Mouse (Mus musculus) v-Abl transformed pro-B cells (cell line): ENCODE results near the gene Cxcr5.

ENCODE experiments used
- in situ Hi-C, 2 experiments: fragments of 400-800 bp; cut with MboI; formaldehyde crosslinking; loops; one replicate each; pipeline ENCODE4 v1.15.1; 2025; ENCODE audit not compliant: unreplicated experiment in 2 of 2

Cxcr5 gene

DNA sequence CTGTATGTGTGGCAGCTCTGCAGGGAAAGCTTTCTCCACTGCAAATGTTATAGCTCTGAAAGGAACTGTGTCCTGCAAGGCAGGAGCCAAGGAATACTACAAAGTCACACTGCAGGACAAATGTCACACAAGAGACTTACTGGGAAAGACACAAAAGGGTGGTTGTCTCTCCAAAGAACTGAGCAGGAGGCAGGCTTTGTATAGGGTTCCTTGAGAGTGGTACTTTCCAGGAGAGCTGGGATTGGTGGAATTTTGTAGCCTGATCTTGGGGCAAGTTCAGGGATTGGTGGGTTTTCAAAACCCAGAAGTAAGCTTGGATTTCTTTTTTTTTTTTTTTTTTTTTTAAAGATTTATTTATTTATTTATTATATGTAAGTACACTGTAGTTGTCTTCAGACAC, 27.4 kb upstream of the Cxcr5 start:
- in situ Hi-C loops = no loop called here

DNA sequence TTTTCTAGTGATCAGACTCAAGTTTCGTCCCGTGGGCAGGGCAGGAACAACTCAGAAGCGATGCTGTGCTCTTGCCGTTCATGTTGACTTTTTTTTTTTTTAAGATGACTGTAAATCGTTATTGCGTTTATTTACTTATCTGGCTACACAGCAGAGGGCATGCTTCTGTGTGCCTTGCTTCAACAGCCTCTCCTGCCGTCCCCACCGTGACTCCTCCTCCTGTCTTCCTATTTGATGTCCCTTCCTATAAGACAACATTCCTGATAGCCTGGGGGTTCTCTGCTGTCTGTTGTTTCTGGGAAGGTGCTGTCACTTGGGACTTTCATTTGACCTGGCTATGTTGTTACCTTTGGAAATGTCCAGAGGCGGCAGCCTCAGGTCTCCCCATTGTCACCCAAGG, 26.9 kb upstream of the Cxcr5 start:
- in situ Hi-C loops = no loop called here

GRCm38 (mm10) chr9:44587262-44588160, 25.8 kb upstream of the Cxcr5 start:
- in situ Hi-C loops = no loop called here

DNA sequence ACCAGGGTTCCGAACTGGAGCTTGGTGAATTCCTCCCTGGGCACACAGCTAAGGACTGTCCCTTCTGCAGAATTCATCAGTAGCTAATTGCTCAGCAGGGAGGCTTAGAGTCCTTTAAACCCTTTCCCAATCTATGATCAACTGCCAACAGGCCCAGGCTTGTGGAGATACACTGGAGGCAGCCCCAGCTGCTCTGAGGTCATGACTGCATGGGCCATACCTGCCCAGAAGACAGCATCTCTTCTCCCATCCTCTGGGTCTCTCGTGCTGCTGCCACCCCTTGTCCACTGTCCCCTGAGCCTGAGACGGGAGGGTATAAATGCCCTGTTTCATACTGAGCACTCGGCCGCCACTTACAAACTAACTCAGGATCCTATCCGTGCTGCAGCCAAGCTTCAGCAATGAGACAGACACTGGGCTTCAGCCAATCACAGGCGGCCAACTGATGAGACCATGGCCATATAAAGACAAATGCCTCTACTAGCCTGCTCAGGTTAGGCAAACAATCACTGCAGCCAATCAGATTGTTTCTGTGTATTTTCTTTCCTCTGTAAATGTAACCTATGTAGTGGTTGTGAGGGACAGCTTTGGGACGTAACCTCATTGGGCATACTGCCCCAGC, 25.1 kb upstream of the Cxcr5 start:
- in situ Hi-C loops = no loop called here

GRCm38 (mm10) chr9:44582390-44582789, 20.7 kb upstream of the Cxcr5 start:
- in situ Hi-C loops = no loop called here

DNA sequence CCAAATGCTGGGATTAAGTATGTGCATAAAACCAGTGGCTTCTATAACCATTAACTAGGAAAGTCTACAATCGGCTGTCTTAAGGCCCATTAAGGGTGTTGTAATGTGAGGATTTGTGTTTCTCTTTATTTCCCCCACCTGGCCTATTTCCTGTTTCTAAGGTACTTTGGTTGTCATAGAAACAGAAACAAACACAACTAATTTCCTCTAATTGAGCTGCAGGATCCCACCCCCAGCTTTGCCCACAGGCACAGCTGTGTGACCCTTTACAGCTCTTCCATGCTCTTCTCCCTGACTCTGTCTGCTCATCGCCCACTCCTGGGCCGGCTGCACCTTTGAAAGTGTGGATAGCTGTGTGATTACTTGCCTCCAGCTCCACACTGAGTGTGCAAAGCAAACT, 19.7 kb upstream of the Cxcr5 start:
- in situ Hi-C loops = no loop called here

DNA sequence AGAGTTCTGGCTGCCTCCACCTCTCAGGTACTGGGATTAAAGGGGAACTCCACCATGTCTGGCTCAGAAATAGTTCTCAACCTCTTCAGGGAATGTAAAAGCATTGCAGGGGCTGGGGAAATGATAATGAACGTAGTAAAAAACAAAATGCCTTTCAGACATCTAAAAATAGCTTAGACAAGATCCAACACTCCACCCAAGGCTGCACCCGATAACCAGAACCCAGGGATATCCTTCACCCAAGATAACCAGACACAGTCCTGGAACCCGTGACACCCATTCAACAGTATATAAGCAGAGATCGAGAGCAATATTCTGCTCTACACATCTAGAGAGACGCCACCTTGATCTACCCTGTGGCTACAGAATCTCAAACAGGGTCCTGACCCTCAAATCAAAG, 18.4 kb upstream of the Cxcr5 start:
- in situ Hi-C loops = no loop called here

DNA sequence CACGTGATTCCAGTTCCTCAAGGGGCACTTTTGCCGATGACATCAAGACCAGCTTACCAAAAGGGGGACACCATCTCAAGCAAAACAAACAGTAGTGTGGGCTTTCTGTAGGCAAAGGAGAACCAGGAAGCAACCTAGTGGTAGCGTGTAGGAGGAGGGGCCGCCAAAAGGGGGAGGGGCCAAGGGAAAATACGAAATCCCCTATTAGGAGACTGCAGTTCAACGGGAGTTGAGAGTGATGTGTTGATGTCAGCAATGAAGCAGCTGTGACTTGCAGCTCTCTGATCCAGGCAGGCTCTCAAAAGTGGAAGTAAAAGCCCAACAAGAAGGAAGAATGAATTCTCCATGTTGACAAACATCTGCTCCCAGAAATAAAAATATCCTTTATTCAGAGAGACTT, 17.7 kb upstream of the Cxcr5 start:
- in situ Hi-C loops = loop anchor here (5.0 to 10.0 kb wide), 2 partner anchors 52 to 55 kb away; no protein-coding TSS in a partner anchor

DNA sequence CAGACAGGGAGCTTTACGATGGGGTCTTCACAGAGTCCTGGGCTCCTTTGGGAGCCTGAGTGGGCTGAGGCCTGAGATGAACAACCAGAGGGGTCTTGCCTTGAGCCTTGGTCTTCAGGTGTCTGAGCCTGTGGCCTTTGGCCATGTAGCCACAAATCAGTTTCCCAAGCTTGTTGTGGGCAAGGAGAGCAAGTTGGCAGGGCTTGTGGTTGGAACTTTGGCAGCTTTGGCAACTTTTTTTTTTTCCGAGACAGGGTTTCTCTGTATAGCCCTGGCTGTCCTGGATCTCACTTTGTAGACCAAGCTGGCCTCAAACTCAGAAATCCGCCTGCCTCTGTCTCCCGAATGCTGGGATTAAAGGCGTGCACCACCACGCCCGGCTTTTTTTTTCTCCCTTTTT, 14.4 kb upstream of the Cxcr5 start:
- in situ Hi-C loops = loop anchor here (5.0 to 10.0 kb wide), 2 partner anchors 49 to 51 kb away; no protein-coding TSS in a partner anchor

DNA sequence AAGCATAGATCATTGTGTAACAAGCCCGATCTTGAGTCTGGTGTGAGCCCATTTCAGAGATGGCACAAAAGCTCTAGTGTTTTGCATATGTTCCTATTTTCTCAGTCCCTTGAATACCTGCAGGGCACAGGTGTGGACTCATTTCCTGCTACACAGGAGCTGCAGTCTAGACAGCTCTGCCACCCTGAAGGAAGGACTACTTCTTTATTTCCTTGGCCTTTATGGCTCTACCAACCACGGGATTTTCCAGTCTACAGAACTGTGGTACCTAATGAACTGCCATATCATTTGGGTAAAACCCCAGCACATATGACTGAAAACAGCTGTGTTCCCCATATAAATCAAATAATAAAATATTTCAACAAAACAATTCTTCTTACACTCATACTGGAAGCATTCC, 13.4 kb upstream of the Cxcr5 start:
- in situ Hi-C loops = loop anchor here (5.0 to 10.0 kb wide), 2 partner anchors 48 to 50 kb away; no protein-coding TSS in a partner anchor

GRCm38 (mm10) chr9:44573306-44573705, 11.6 kb upstream of the Cxcr5 start:
- in situ Hi-C loops = loop anchor here in 1 of 2 experiments (10.0 kb wide), 1 partner anchor 49 kb away; no protein-coding TSS in a partner anchor

DNA sequence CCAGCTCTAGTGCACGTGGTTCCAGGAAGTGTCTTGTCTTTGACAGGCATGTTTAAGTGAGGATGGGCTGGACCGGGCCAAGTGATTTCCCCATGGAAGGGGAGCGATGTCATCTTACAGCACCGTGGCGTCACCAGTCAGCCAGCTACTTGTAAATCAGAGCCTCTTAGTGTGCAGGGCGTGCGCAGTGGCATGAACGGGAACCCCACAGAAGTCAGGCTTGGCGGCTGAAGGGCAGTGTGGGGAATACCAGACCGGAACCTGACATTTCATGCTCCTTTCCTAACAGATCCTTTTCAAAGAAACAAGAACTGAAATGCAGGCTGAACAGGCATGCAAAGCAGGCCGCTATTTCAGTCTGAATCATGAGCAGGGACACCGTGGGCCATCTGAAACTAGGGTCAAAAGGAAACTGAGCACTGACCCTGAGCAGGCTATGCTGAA, 9.3 kb upstream of the Cxcr5 start:
- in situ Hi-C loops = loop anchor here in 1 of 2 experiments (10.0 kb wide), 1 partner anchor 46 kb away; no protein-coding TSS in a partner anchor

- in situ Hi-C loops = no loop called here
Observed at GRCm38 (mm10) chr9:44568083-44568455, 6.4 kb upstream of the Cxcr5 start.

DNA sequence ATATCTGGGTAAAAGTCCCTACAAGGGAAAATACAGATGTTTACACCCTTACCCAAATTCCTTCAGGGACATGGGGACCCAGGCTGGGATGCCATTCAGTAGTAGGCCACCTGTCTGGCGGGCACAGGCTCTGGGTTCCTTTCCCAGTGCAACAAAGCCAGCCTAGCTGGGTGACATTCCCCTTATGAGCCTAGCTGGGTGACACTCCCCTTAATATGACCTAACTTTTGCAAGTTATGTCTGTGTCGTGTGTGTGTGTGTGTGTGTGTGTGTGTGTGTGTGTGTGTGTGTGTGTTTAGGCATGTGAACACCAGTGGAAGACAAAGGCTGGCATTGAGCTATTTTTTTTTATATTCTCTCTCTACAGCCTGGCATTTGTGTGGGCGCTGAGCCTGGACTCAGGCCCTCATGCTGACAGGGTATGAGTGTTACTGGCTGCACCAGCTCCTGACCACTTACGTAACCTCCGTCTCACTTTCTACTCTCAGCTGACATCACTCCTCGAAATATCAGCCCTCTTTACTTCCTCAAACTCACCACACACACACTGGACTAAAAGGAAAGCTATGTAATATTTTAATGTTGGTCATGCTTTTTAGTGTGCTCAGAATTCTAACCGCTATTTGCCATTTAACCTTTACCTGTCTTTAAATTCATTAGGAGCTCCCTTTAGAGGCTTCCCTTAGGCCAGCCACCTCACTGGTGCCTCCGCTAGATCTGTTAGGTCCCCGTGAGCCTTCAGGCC, 5.8 kb upstream of the Cxcr5 start:
- in situ Hi-C loops = no loop called here

GRCm38 (mm10) chr9:44565367-44565766, 3.7 kb upstream of the Cxcr5 start:
- in situ Hi-C loops = no loop called here

DNA sequence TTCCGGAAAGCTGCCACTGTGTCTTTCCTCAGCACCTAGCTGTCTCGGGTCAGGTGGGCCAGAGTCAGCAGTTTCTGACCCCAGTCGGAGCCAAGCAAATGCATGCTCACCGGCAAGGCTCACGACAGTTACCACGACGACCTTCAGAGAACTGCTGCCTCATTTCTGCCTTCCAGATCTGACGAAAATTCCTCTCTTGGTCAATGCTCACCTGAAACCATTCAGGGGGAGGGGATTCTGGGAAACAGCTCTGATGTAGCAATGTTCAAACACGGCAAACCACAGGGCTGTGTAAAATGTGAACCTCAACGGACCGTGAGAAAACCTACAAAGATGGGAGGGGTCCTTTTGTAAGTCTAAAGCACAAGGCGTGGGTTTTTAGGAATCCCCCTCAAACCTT, 1.3 kb upstream of the Cxcr5 start:
- in situ Hi-C loops = no loop called here

DNA sequence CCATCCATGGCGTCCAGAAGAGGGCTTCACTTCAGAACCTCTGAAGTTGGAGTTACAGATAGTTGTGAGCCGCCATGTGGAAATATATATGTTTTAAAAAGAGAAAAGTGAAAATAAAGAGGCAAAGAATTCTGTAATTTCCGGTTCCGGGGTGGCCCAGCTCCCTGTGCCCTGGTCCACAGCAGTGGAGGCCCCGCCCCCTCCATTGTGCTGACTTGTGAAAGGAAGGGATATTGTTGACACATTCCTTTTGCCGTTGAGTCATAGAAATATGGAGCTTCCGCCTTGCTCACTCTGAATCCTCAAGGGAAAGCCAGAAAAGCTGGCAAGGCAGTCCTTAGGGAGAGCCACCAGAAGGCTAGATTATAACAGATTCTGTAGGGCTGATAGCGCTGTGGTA, 9.5 kb downstream of the Cxcr5 start:
- in situ Hi-C loops = no loop called here

GRCm38 (mm10) chr9:44551138-44551537, 10.5 kb downstream of the Cxcr5 start:
- in situ Hi-C loops = no loop called here

- in situ Hi-C loops = no loop called here
Observed at GRCm38 (mm10) chr9:44548412-44549152, 13.1 kb downstream of the Cxcr5 start.

GRCm38 (mm10) chr9:44544986-44545385, 16.7 kb downstream of the Cxcr5 start:
- in situ Hi-C loops = no loop called here
